Mouse (Mus musculus) forebrain, embryonic 13.5 days (tissue): ENCODE measurements around the gene Baiap2l2. TPM values are rescaled to one million over a fixed set of nuclear protein-coding genes. Genes with fewer than 3 reads are reported as not detected.
A peak's percentile ranks its signal among the peaks of the same experiment; 100 is the strongest.

Experiments
- ATAC-seq: fragments of 200-750 bp; cut with Nextera tagmentation; 2 replicates; pipeline ENCODE4 v1.8.0; 2017
- H3K27ac ChIP-seq: fragments of 300-500 bp; sonication (generic); 2 replicates; pipeline ENCODE4 v1.5.1; 2015; ENCODE audit warnings: inconsistent platforms, mild to moderate bottlenecking, moderate library complexity
- H3K27me3 ChIP-seq: fragments of 300-500 bp; sonication (generic); 2 replicates; pipeline ENCODE4 v1.6.1; 2015; ENCODE audit warnings: mild to moderate bottlenecking, inconsistent platforms
- H3K36me3 ChIP-seq: fragments of 300-500 bp; sonication (generic); 2 replicates; pipeline ENCODE4 v1.6.1; 2015; ENCODE audit warnings: mild to moderate bottlenecking, inconsistent platforms; ENCODE audit not compliant: poor library complexity, severe bottlenecking
- H3K4me1 ChIP-seq: fragments of 300-500 bp; sonication (generic); 2 replicates; pipeline ENCODE4 v1.6.1; 2015; ENCODE audit warnings: inconsistent platforms
- H3K4me2 ChIP-seq: fragments of 300-500 bp; sonication (generic); 2 replicates; pipeline ENCODE4 v1.6.1; 2015; ENCODE audit warnings: inconsistent platforms, mild to moderate bottlenecking, moderate library complexity
- H3K4me3 ChIP-seq: fragments of 300-500 bp; sonication (generic); 2 replicates; pipeline ENCODE4 v1.5.1; 2015; ENCODE audit warnings: mild to moderate bottlenecking, inconsistent platforms
- H3K9ac ChIP-seq: fragments of 300-500 bp; sonication (generic); 2 replicates; pipeline ENCODE4 v1.6.1; 2015; ENCODE audit warnings: mild to moderate bottlenecking, inconsistent platforms
- H3K9me3 ChIP-seq: fragments of 300-500 bp; sonication (generic); replicated peaks from 2 replicates; pipeline ENCODE4 v1.6.1; 2016; ENCODE audit warnings: inconsistent platforms
- WGBS: fragments of 180-500 bp; shearing (Covaris S2); methylation state at CpG from one replicate; pipeline ENCODE4 v1.1.7; 2015; 5-methylcytosine and 5-hydroxymethylcytosine counted together
- polyA plus RNA-seq: library from polyadenylated mRNA; unstranded; fragments of >200 nt; fragmentation: Nextera tagmentation; extraction: Ambion mirVana; gene quantifications from 2 replicates; pipeline ENCODE4 v1.2.1, GENCODE M21; 2015

Baiap2l2 gene
- polyA plus RNA-seq: 0.63 and 2.1 TPM in 2 replicates

GRCm38 (mm10) chr15:79285399-79285798 is at the start of gene Baiap2l2:
Baiap2l2 (minus strand) TSS chr15:79285537.
- H3K9me3 ChIP-seq: no peaks in the 10 kb centered on the region
- H3K4me2 ChIP-seq: no peak within 1 kb of the TSS
- 70% methylated on average over 10 of the region's 10 CpGs for WGBS
- no peak within 1 kb of the TSS for H3K27ac ChIP-seq
- peaks cover 27% of the 10 kb centered on the region for H3K36me3 ChIP-seq
- no peak within 1 kb of the TSS for H3K4me3 ChIP-seq
- no peak for ATAC-seq
- no peaks in the 10 kb centered on the region for H3K27me3 ChIP-seq
- H3K4me1 ChIP-seq: no peaks in the 10 kb centered on the region
- no peak within 1 kb of the TSS for H3K9ac ChIP-seq

GRCm38 (mm10) chr15:79333409-79333808 is 48.1 kb upstream of the Baiap2l2 start:
- H3K9me3 ChIP-seq: no peaks in the 10 kb centered on the region
- H3K36me3 ChIP-seq: no peaks in the 10 kb centered on the region
- H3K9ac ChIP-seq: no peak overlapping the region
- peaks cover 7% of the 10 kb centered on the region; the same call in 1 of the 2 replicates for H3K4me1 ChIP-seq
- H3K27ac ChIP-seq: no peak overlapping the region
- no peak for ATAC-seq
- H3K27me3 ChIP-seq: no peaks in the 10 kb centered on the region
- H3K4me2 ChIP-seq: no peak overlapping the region
- WGBS: 82% methylated on average over 4 of the region's 4 CpGs
- H3K4me3 ChIP-seq: no peak overlapping the region

- Histone ChIP-seq H3K36me3 (no peaks in the 10 kb centered on the region), H3K27me3 (no peaks in the 10 kb centered on the region), H3K4me3 (no peak overlapping the region), H3K4me1 (peaks cover 26% of the 10 kb centered on the region), H3K27ac (no peak overlapping the region), H3K9me3 (no peaks in the 10 kb centered on the region), H3K9ac (no peak overlapping the region), H3K4me2 (no peak overlapping the region)
- no peak for ATAC-seq
- 84% methylated on average over 4 of the region's 4 CpGs for WGBS
Observed at GRCm38 (mm10) chr15:79330521-79330920, 45.2 kb upstream of the Baiap2l2 start.

GRCm38 (mm10) chr15:79329979-79330363 is 44.6 kb upstream of the Baiap2l2 start:
- Histone ChIP-seq H3K9ac (no peak overlapping the region), H3K4me1 (peaks cover 24% of the 10 kb centered on the region), H3K4me3 (no peak overlapping the region), H3K9me3 (no peaks in the 10 kb centered on the region), H3K27ac (no peak overlapping the region), H3K4me2 (no peak overlapping the region), H3K36me3 (no peaks in the 10 kb centered on the region), H3K27me3 (no peaks in the 10 kb centered on the region)
- ATAC-seq: no peak
- WGBS: 90% methylated on average over 6 of the region's 6 CpGs

GRCm38 (mm10) chr15:79329346-79329978 is 44.1 kb upstream of the Baiap2l2 start:
- 96% methylated on average over 6 of the region's 6 CpGs for WGBS
- Histone ChIP-seq H3K4me1 (peaks cover 23% of the 10 kb centered on the region), H3K27me3 (no peaks in the 10 kb centered on the region), H3K36me3 (no peaks in the 10 kb centered on the region), H3K4me3 (no peak overlapping the region), H3K9ac (no peak overlapping the region), H3K27ac (no peak overlapping the region), H3K4me2 (no peak overlapping the region), H3K9me3 (no peaks in the 10 kb centered on the region)
- ATAC-seq: no peak

- no peak overlapping the region for H3K4me3 ChIP-seq
- WGBS: 95% methylated on average over 4 of the region's 4 CpGs
- no peak for ATAC-seq
- H3K9me3 ChIP-seq: no peaks in the 10 kb centered on the region
- peaks cover 23% of the 10 kb centered on the region for H3K4me1 ChIP-seq
- H3K4me2 ChIP-seq: peak overlapping the region; percentile 85; the same call in 1 of the 2 replicates
- H3K27ac ChIP-seq: no peak overlapping the region
- no peak overlapping the region for H3K9ac ChIP-seq
- no peaks in the 10 kb centered on the region for H3K27me3 ChIP-seq
- no peaks in the 10 kb centered on the region for H3K36me3 ChIP-seq
Observed at GRCm38 (mm10) chr15:79328939-79329275, 43.6 kb upstream of the Baiap2l2 start.

- Histone ChIP-seq H3K27me3 (no peaks in the 10 kb centered on the region), H3K4me1 (peaks cover 23% of the 10 kb centered on the region), H3K4me3 (peak within 1 kb of the TSS; percentile 59), H3K27ac (peak within 1 kb of the TSS; percentile 82), H3K4me2 (peak within 1 kb of the TSS; percentile 85), H3K9me3 (no peaks in the 10 kb centered on the region), H3K9ac (peak within 1 kb of the TSS; percentile 75), H3K36me3 (no peaks in the 10 kb centered on the region)
- 4% methylated on average over 46 of the region's 46 CpGs for WGBS
- ATAC-seq: peak; percentile 98
Observed at GRCm38 (mm10) chr15:79328058-79328938, 43.0 kb upstream of the Baiap2l2 start, which contains the start of gene Pla2g6. Pla2g6 (minus strand) TSS chr15:79328390.

GRCm38 (mm10) chr15:79326971-79327961 is 41.9 kb upstream of the Baiap2l2 start:
- Histone ChIP-seq H3K4me3 (peak overlapping the region; percentile 59), H3K36me3 (no peaks in the 10 kb centered on the region), H3K4me2 (peak overlapping the region; percentile 85), H3K27me3 (no peaks in the 10 kb centered on the region), H3K9ac (peak overlapping the region; percentile 75), H3K9me3 (no peaks in the 10 kb centered on the region), H3K27ac (peak overlapping the region; percentile 82), H3K4me1 (peaks cover 23% of the 10 kb centered on the region)
- 7% methylated on average over 20 of the region's 20 CpGs for WGBS
- peak; percentile 26; the same call in 1 of the 2 replicates for ATAC-seq

- 79% methylated on average over 4 of the region's 4 CpGs for WGBS
- no peak overlapping the region for H3K9ac ChIP-seq
- H3K36me3 ChIP-seq: no peaks in the 10 kb centered on the region
- no peaks in the 10 kb centered on the region for H3K27me3 ChIP-seq
- no peaks in the 10 kb centered on the region for H3K9me3 ChIP-seq
- H3K4me2 ChIP-seq: peak overlapping the region; percentile 85; the same call in 1 of the 2 replicates
- no peak overlapping the region for H3K4me3 ChIP-seq
- H3K4me1 ChIP-seq: peaks cover 23% of the 10 kb centered on the region
- no peak for ATAC-seq
- H3K27ac ChIP-seq: no peak overlapping the region
Observed at GRCm38 (mm10) chr15:79326264-79326663, 40.9 kb upstream of the Baiap2l2 start.

GRCm38 (mm10) chr15:79325742-79326141 is 40.4 kb upstream of the Baiap2l2 start:
- Histone ChIP-seq H3K4me1 (peaks cover 23% of the 10 kb centered on the region), H3K9me3 (no peaks in the 10 kb centered on the region), H3K27ac (no peak overlapping the region), H3K27me3 (no peaks in the 10 kb centered on the region), H3K4me3 (no peak overlapping the region), H3K9ac (no peak overlapping the region), H3K36me3 (no peaks in the 10 kb centered on the region), H3K4me2 (no peak overlapping the region)
- no peak for ATAC-seq
- WGBS: 87% methylated on average over 3 of the region's 3 CpGs

- no peak overlapping the region for H3K9ac ChIP-seq
- H3K36me3 ChIP-seq: no peaks in the 10 kb centered on the region
- no peaks in the 10 kb centered on the region for H3K27me3 ChIP-seq
- no peaks in the 10 kb centered on the region for H3K9me3 ChIP-seq
- WGBS: 96% methylated on average over 3 of the region's 3 CpGs
- no peak for ATAC-seq
- H3K27ac ChIP-seq: no peak overlapping the region; the same call in 1 of the 2 replicates
- peaks cover 23% of the 10 kb centered on the region for H3K4me1 ChIP-seq
- H3K4me2 ChIP-seq: no peak overlapping the region
- H3K4me3 ChIP-seq: no peak overlapping the region
Observed at GRCm38 (mm10) chr15:79324373-79324772, 39.0 kb upstream of the Baiap2l2 start.
